Mouse (Mus musculus) testis, adult 2 months (tissue): Measurements from ENCODE around the gene Tnfaip1. TPM values are rescaled to one million over a fixed set of nuclear protein-coding genes. Genes with fewer than 3 reads are reported as not detected.

ENCODE experiments used
- H3K27ac ChIP-seq: fragments of 200-500 bp; 2 replicates; pipeline ENCODE4 v1.5.1; 2012; ENCODE audit warnings: low read depth, low read length; ENCODE audit not compliant: control insufficient read depth, insufficient read depth
- H3K27me3 ChIP-seq: fragments of 200-500 bp; 2 replicates; pipeline ENCODE4 v1.6.1; 2012; ENCODE audit warnings: mild to moderate bottlenecking, low read length, moderate library complexity; ENCODE audit not compliant: control insufficient read depth, insufficient read depth
- H3K36me3 ChIP-seq: fragments of 200-500 bp; 2 replicates; pipeline ENCODE4 v1.6.1; 2012; ENCODE audit warnings: mild to moderate bottlenecking, low read length; ENCODE audit not compliant: control insufficient read depth, insufficient read depth
- H3K4me1 ChIP-seq: fragments of 200-500 bp; 2 replicates; pipeline ENCODE4 v1.6.1; 2012; ENCODE audit warnings: low read length; ENCODE audit not compliant: control insufficient read depth, insufficient read depth
- H3K4me3 ChIP-seq: fragments of 200-500 bp; 2 replicates; pipeline ENCODE4 v1.5.1; 2012; ENCODE audit warnings: low read depth, mild to moderate bottlenecking, low read length, moderate library complexity, mixed read lengths; ENCODE audit not compliant: control insufficient read depth
- CTCF ChIP-seq: fragments of 200-500 bp; IDR thresholded peaks from 2 replicates; pipeline ENCODE4 v1.5.1; 2012; ENCODE audit warnings: low read depth, mild to moderate bottlenecking, inconsistent platforms, low read length, moderate library complexity; ENCODE audit not compliant: control insufficient read depth, insufficient read depth, insufficient replicate concordance
- POLR2A ChIP-seq: fragments of 200-500 bp; IDR thresholded peaks from 2 replicates; pipeline ENCODE4 v1.6.1; 2012; ENCODE audit warnings: low read depth, mild to moderate bottlenecking, inconsistent platforms, low read length, moderate library complexity; ENCODE audit not compliant: control insufficient read depth
- polyA plus RNA-seq: library from polyadenylated mRNA; depleted of rRNA; stranded (reverse); fragments of >200 nt; gene quantifications from 2 replicates; pipeline ENCODE4 v1.2.3, GENCODE M21; 2012

Tnfaip1 gene
- polyA plus RNA-seq, 1 experiment, result 9.8 TPM

DNA sequence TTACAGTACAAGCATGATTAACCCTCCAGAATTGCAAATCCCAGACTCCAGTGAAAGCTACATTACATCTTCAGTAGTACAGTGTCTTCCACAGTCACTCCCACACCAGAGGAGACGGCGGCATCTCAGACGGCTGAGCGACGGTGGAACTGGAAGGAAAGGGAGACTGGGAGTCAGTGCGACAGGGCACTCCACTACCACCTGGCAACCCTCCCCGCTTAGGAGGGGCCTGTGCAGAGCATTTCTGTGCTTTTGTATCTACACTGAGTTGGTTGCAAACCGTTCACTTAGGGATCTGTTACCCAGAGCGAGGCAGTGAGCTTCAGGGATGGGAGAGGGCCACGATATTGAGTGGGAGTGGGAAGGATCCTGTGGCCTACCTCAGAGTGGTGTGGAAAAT, 32.7 kb upstream of the Tnfaip1 start:
- Histone ChIP-seq H3K36me3 (peaks cover 1% of the 10 kb centered on the region; the same call in 1 of the 2 replicates), H3K27ac (no peak overlapping the region), H3K4me3 (no peak overlapping the region), H3K4me1 (no peaks in the 10 kb centered on the region), H3K27me3 (no peaks in the 10 kb centered on the region)
- no peak for TF ChIP-seq CTCF
- no peak for TF ChIP-seq POLR2A

DNA sequence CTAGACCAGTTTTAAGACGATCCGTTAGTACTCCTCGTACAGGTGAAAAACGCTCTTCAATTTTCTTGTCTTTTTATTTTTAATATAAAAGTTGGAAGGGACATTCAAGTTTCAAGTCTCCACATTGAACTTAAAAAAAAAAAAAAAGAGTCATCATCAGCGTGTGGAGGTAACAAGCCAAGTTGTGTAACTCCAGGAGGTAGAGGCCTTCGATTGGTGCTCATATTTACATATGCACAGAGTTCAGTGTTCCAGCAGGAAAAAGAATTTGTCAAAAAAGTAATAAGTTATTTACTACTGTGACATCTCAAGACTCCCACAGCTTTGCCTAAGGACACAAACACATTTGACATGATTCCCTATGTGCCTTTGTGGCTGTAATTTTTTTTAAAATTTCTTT, 31.5 kb upstream of the Tnfaip1 start:
- Histone ChIP-seq H3K4me1 (no peaks in the 10 kb centered on the region), H3K27me3 (no peaks in the 10 kb centered on the region), H3K4me3 (no peak overlapping the region), H3K36me3 (peaks cover 1% of the 10 kb centered on the region; the same call in 1 of the 2 replicates), H3K27ac (no peak overlapping the region)
- TF ChIP-seq POLR2A, result no peak

DNA sequence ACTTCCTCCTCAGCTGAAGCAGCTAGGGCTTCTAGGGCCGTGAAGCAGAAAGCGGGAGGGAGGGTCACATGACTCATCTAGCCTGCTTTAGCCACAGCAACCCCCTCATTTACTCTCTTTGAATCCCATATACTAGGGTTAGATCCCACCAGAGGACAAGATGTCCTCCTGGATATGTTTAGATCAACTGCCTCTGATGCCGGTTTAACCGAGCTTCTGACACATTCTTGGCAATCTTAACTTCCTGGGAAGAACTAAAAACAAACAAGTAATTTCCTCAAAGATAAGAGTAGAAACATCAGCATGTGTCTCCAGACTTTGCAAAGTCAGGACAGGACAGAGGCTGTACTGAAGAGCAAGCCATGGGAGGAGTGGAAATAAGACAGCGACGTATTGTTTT, 30.6 kb upstream of the Tnfaip1 start:
- peak overlapping the region; percentile 55; the same call in 1 of the 2 replicates for H3K27ac ChIP-seq
- TF ChIP-seq CTCF (no peak), POLR2A (no peak)
- H3K36me3 ChIP-seq, result no peaks in the 10 kb centered on the region
- no peaks in the 10 kb centered on the region for H3K27me3 ChIP-seq
- H3K4me3 ChIP-seq, result no peak overlapping the region
- no peaks in the 10 kb centered on the region for H3K4me1 ChIP-seq

DNA sequence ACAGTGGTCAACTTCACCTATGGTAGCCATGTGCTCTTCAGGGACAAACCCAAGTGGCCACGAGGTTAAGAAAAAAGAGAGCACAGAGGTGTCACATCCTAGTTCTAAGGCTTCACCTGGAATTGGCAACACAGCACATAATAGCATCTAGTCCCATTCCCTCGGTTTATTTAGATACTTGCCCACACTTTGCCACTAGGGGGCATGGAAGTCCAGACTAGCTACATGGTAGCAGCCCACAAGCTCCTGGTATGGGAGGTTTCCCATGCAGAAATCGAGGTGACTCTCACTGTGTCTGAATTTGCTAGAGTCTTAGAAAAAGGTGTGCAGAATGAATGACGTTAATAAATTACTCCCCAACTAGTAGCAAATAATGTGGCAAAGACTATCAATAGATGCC, 24.3 kb upstream of the Tnfaip1 start:
- Histone ChIP-seq H3K27me3 (no peaks in the 10 kb centered on the region), H3K36me3 (no peaks in the 10 kb centered on the region), H3K4me3 (no peak overlapping the region), H3K27ac (no peak overlapping the region), H3K4me1 (no peaks in the 10 kb centered on the region)
- TF ChIP-seq POLR2A (no peak), CTCF (peak; percentile 39; the same call in 1 of the 2 replicates)

DNA sequence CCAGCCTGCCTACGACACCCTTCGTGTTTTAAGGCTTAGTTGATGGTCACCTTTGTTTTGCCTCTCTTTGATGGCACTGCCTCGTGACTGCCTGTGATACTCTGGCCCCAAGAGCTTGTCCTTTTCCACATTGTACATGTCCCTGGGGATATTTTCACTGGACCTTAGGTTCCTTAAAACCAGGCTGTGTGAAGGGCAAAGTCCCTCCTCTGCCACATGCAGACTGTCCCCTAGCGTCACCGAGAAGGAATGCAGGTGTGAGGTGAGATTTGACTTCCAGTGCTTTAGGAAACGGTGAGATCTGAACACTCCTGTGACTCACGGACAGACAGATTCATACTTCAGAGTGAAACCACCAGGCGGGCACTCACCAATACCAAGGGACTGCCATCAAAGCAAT, 21.1 kb upstream of the Tnfaip1 start:
- H3K27ac ChIP-seq, result no peak overlapping the region
- H3K27me3 ChIP-seq, result no peaks in the 10 kb centered on the region
- no peaks in the 10 kb centered on the region for H3K36me3 ChIP-seq
- peaks cover 3% of the 10 kb centered on the region; the same call in 1 of the 2 replicates for H3K4me1 ChIP-seq
- no peak overlapping the region for H3K4me3 ChIP-seq
- TF ChIP-seq POLR2A (no peak), CTCF (no peak)

DNA sequence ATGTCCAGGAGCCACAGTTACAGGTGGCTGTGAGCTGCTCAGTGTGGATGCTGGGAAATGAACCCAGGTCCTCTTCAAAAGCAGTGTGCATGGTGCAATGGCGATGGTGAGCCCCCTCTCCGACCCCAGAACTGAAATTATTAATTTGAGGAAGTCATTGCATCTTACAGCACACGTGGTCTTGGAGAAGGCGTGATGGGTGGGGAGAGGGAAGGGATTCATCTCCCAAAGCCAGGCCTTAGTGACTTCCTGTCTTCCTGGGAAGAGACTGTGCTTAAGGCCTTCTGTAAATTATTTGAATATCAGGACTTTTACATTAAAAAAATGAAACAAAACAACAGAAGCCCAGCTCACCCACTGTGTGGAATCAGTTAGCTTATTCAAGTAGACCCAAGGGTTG, 19.9 kb upstream of the Tnfaip1 start:
- no peaks in the 10 kb centered on the region for H3K36me3 ChIP-seq
- H3K27me3 ChIP-seq, result no peaks in the 10 kb centered on the region
- peaks cover 5% of the 10 kb centered on the region for H3K4me1 ChIP-seq
- TF ChIP-seq POLR2A (no peak), CTCF (no peak)
- no peak overlapping the region for H3K4me3 ChIP-seq
- peak overlapping the region; percentile 72 for H3K27ac ChIP-seq

DNA sequence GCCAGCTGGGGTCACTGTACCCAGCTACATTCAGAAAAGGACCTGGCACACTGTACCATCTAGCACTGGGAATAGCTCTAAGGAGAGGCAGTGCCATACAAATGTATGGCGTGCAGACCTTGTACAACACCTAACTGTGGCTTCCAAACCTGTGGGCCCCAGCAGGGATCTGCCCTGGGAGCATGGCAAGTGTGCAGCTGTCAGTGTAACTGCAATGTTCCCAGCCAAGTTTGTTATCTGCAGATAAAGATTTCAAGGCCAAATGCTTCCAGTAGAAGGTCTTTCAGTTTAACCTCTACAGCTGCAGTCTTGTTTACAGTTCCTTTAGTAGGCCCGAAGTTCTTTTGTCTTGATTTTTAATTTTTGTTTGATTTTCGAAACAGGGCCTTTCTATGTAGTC, 19.5 kb upstream of the Tnfaip1 start:
- Histone ChIP-seq H3K36me3 (no peaks in the 10 kb centered on the region), H3K27me3 (no peaks in the 10 kb centered on the region)

DNA sequence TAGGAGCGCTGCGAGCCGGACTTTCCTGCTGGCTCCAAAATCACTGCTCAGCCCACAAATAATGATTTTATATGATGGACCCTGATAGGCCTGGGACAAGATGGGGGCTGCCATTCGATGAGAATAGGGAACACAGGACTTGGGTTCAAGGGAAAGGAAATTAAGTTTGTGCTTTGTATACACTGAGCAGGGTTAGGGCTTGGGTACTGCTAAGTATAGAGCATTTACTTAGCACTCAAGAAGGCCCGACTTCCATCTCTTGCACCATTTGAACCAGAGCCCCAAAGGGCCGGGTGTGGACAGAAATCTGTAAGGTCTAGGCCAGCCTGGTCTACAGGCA, 14.9 kb upstream of the Tnfaip1 start:
- TF ChIP-seq POLR2A (no peak), CTCF (no peak)
- Histone ChIP-seq H3K4me1 (peaks cover 6% of the 10 kb centered on the region), H3K36me3 (no peaks in the 10 kb centered on the region), H3K27ac (peak overlapping the region; percentile 96), H3K4me3 (peak overlapping the region; percentile 96), H3K27me3 (no peaks in the 10 kb centered on the region)

More for the DNA sequence above, 19.5 kb upstream of the Tnfaip1 start:
- TF ChIP-seq POLR2A, result no peak
- no peak for TF ChIP-seq CTCF
- H3K4me1 ChIP-seq, result peaks cover 5% of the 10 kb centered on the region
- H3K4me3 ChIP-seq, result no peak overlapping the region
- H3K27ac ChIP-seq, result peak overlapping the region; percentile 72; the same call in 1 of the 2 replicates
